Mouse (Mus musculus): ENCODE results near the gene Lyst. TPM values are rescaled to one million over a fixed set of nuclear protein-coding genes. Genes with fewer than 3 reads are reported as not detected.

Gene Lyst
- polyA plus RNA-seq, 1 experiment from 2014 or later = 4.9 TPM

DNA sequence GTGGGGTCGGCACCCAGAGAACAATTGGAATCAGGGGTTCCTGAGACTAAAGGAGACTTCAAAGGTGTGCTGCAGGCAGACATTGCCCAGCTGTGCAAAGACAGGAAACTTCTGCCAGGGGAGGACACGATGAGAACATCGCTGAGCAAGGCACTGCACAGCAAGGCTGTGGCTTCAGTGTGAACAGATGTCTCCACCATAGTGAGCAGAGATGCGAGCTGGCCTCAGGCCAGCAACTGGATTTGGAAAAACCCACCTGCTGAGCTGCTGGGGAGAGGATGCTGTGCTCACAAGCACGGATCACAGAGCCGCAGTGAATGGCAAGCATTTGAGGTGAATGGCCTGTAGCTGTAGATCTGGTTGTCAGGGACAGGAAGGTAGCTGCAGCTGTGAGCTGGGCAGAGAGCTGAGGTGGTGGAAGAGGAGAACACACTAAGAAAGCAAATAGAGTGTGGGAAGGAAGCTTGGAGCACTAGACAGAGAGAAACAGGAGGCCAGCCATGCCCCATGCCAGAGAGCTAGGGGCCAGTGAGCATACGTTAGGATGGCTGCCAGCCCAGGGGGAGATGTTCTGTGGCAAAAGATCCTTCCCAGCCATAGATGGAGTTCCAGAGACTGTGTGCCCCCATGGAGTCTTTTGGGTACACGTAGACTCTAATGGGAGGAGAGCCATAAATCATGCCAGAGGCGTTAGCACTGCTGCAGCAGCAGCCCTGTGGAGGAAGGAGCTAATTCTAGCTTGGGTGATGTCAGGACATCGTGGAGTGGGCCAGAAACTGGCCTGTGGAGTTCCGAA, 218.3 kb downstream of the Lyst start:
- H3K27ac ChIP-seq (ENCODE audit: poor library complexity, severe bottlenecking) = no peak overlapping the region
- WGBS = 43% methylated on average over 11 of the region's 11 CpGs
- no peak overlapping the region for H3K4me2 ChIP-seq
- H3K4me3 ChIP-seq = no peak overlapping the region
- ATAC-seq (ENCODE audit: insufficient number of reproducible peaks, low FRiP score) = no peak
- no peaks in the 10 kb centered on the region for H3K4me1 ChIP-seq (replicated peaks)
- H3K9ac ChIP-seq = no peak overlapping the region
- H3K36me3 ChIP-seq = no peaks in the 10 kb centered on the region
- H3K9me3 ChIP-seq (replicated peaks) = no peaks in the 10 kb centered on the region
- H3K27me3 ChIP-seq (replicated peaks) = no peaks in the 10 kb centered on the region

DNA sequence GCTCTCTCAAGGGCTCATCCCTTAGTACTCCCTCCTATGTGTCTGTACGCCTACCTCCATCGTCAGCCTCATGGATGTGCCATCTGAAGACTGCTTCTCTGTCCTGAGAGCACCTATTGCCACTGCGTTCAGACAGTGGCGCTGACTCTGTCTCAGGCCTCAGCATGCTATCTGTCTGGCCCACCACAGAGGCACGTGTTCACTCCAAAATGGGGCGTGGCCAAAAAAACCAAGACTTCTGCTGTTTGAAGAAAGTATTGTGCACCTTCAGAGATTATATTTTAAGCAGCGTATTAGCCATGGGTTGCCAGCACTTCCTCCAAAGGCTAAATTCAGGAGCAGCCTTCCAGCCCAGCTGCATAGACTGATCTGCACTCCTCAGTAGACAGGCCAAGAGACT, 220.7 kb downstream of the Lyst start:
- 77% methylated on average over 7 of the region's 7 CpGs for WGBS
- Histone ChIP-seq H3K4me3 (no peak overlapping the region), H3K4me1 (replicated peaks) (no peaks in the 10 kb centered on the region), H3K27ac (ENCODE audit: poor library complexity, severe bottlenecking) (no peak overlapping the region), H3K27me3 (replicated peaks) (no peaks in the 10 kb centered on the region), H3K9me3 (replicated peaks) (no peaks in the 10 kb centered on the region; the same call in 1 of the 2 replicates), H3K36me3 (no peaks in the 10 kb centered on the region), H3K4me2 (no peak overlapping the region), H3K9ac (no peak overlapping the region)
- no peak for ATAC-seq (ENCODE audit: insufficient number of reproducible peaks, low FRiP score)

GRCm38 (mm10) chr13:13818696-13819095, 228.5 kb downstream of the Lyst start:
- no peak for ATAC-seq (ENCODE audit: insufficient number of reproducible peaks, low FRiP score)
- 69% methylated on average over 3 of the region's 3 CpGs for WGBS

GRCm38 (mm10) chr13:13820234-13821123, 230.3 kb downstream of the Lyst start:
- Histone ChIP-seq H3K4me3 (no peak overlapping the region), H3K27me3 (replicated peaks) (no peaks in the 10 kb centered on the region), H3K27ac (ENCODE audit: poor library complexity, severe bottlenecking) (no peak overlapping the region), H3K9me3 (replicated peaks) (no peaks in the 10 kb centered on the region), H3K4me1 (replicated peaks) (no peaks in the 10 kb centered on the region), H3K9ac (no peak overlapping the region), H3K4me2 (no peak overlapping the region), H3K36me3 (no peaks in the 10 kb centered on the region)
- WGBS = 70% methylated on average over 7 of the region's 7 CpGs
- no peak for ATAC-seq (ENCODE audit: insufficient number of reproducible peaks, low FRiP score)

More at GRCm38 (mm10) chr13:13818696-13819095, 228.5 kb downstream of the Lyst start:
- Histone ChIP-seq H3K4me1 (replicated peaks) (no peaks in the 10 kb centered on the region), H3K9me3 (replicated peaks) (no peaks in the 10 kb centered on the region; the same call in 1 of the 2 replicates), H3K9ac (no peak overlapping the region), H3K27ac (ENCODE audit: poor library complexity, severe bottlenecking) (no peak overlapping the region), H3K27me3 (replicated peaks) (no peaks in the 10 kb centered on the region), H3K4me3 (no peak overlapping the region), H3K4me2 (no peak overlapping the region), H3K36me3 (no peaks in the 10 kb centered on the region)

- Histone ChIP-seq H3K9me3 (replicated peaks) (no peaks in the 10 kb centered on the region), H3K4me2 (no peak overlapping the region), H3K27me3 (replicated peaks) (no peaks in the 10 kb centered on the region), H3K27ac (ENCODE audit: poor library complexity, severe bottlenecking) (no peak overlapping the region), H3K4me1 (replicated peaks) (no peaks in the 10 kb centered on the region), H3K4me3 (no peak overlapping the region), H3K9ac (no peak overlapping the region), H3K36me3 (no peaks in the 10 kb centered on the region)
- ATAC-seq (ENCODE audit: insufficient number of reproducible peaks, low FRiP score) = no peak
- WGBS = 87% methylated on average over 7 of the region's 7 CpGs
Measured at GRCm38 (mm10) chr13:13824946-13825345, 234.7 kb downstream of the Lyst start.

DNA sequence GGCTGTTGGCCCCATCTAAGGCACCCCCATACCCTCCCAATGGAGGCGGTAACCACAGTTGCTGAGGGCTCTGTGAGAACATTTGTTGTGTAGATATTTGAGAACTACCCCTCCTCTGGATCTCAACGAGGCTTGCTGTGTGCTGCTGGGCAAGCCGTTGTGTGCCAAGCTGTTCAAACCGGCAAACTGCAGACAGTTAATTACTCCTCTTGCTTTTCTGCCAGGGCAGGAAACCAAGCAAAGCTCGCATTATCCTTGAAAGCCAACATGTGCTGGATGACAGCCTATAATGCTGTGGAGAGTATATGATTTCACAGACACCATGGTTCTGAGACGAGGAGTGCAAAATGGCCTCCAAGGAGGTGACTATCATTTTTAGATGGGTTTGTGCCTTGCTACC, 236.3 kb downstream of the Lyst start:
- Histone ChIP-seq H3K4me3 (no peak overlapping the region), H3K4me2 (no peak overlapping the region), H3K9ac (no peak overlapping the region), H3K36me3 (no peaks in the 10 kb centered on the region), H3K27me3 (replicated peaks) (no peaks in the 10 kb centered on the region), H3K27ac (ENCODE audit: poor library complexity, severe bottlenecking) (no peak overlapping the region), H3K4me1 (replicated peaks) (no peaks in the 10 kb centered on the region), H3K9me3 (replicated peaks) (no peaks in the 10 kb centered on the region)
- no peak for ATAC-seq (ENCODE audit: insufficient number of reproducible peaks, low FRiP score)
- WGBS = 84% methylated on average over 6 of the region's 6 CpGs

- H3K27ac ChIP-seq (ENCODE audit: poor library complexity, severe bottlenecking) = no peak overlapping the region
- no peak overlapping the region for H3K4me3 ChIP-seq
- no peaks in the 10 kb centered on the region for H3K27me3 ChIP-seq (replicated peaks)
- no peak for ATAC-seq (ENCODE audit: insufficient number of reproducible peaks, low FRiP score)
- no peak overlapping the region for H3K4me2 ChIP-seq
- H3K9ac ChIP-seq = no peak overlapping the region
- no peaks in the 10 kb centered on the region for H3K4me1 ChIP-seq (replicated peaks)
- no peaks in the 10 kb centered on the region for H3K36me3 ChIP-seq
- no peaks in the 10 kb centered on the region for H3K9me3 ChIP-seq (replicated peaks)
- 31% methylated on average over 1 of the region's 1 CpGs for WGBS
Measured at GRCm38 (mm10) chr13:13828125-13828524, 237.9 kb downstream of the Lyst start.

Other genes with a start within 250 kb of the Lyst start
- gene Gpr137b, start 196.4 kb upstream of the Lyst start, polyA plus RNA-seq (2016; fragmentation: Nextera tagmentation; extraction: Ambion mirVana) = 11.0 and 12.5 TPM in 2 replicates
- 91.7 and 102 TPM in 2 replicates for gene Nid1, start 152.8 kb upstream of the Lyst start, polyA plus RNA-seq (2016; fragmentation: Nextera tagmentation; extraction: Ambion mirVana)
- 0.41 and 0.44 TPM in 2 replicates for gene Gng4, start 193.7 kb downstream of the Lyst start, polyA plus RNA-seq (2016; fragmentation: Nextera tagmentation; extraction: Ambion mirVana)